Mouse (Mus musculus) spleen, adult 2 months (tissue): Measurements from ENCODE around the gene Rasgrp3.

Experiments
- CTCF ChIP-seq: fragments of 200-500 bp; IDR thresholded peaks from 2 replicates; pipeline ENCODE4 v1.5.1; 2011; ENCODE audit warnings: mild to moderate bottlenecking, inconsistent platforms; ENCODE audit not compliant: insufficient read depth, insufficient read length, insufficient replicate concordance; ENCODE audit errors: extremely low read depth
- POLR2A ChIP-seq: fragments of 200-500 bp; IDR thresholded peaks from 2 replicates; pipeline ENCODE4 v1.6.1; 2011; ENCODE audit warnings: low read depth, low read length, inconsistent platforms

GRCm38 (mm10) chr17:75461771-75462170, 26.1 kb downstream of the Rasgrp3 start:
- TF ChIP-seq POLR2A, result no peak
- no peak for TF ChIP-seq CTCF
